Mouse (Mus musculus) C2C12 (cell line): ENCODE results near the gene Rbm28. TPM values are rescaled to one million over a fixed set of nuclear protein-coding genes. Genes with fewer than 3 reads are reported as not detected.

Source experiments
- H3K27me3 ChIP-seq: one replicate; pipeline ENCODE4 v1.6.1; 2011; ENCODE audit not compliant: control insufficient read depth, insufficient read depth, insufficient read length
- H3K36me3 ChIP-seq: one replicate; pipeline ENCODE4 v1.6.1; 2011; ENCODE audit not compliant: control insufficient read depth, insufficient read depth
- H3K4me3 ChIP-seq: one replicate; pipeline ENCODE4 v1.5.1; 2011; ENCODE audit warnings: mild to moderate bottlenecking, control low read depth; ENCODE audit not compliant: poor library complexity, insufficient read depth, severe bottlenecking
- H3K79me2 ChIP-seq: one replicate; pipeline ENCODE4 v1.6.1; 2011; ENCODE audit not compliant: control insufficient read depth, insufficient read depth
- H3K79me3 ChIP-seq: one replicate; pipeline ENCODE4 v1.6.1; 2011; ENCODE audit warnings: low read depth, control low read depth
- H3ac ChIP-seq: one replicate; pipeline ENCODE3; 2011; ENCODE audit warnings: low read depth; ENCODE audit not compliant: control insufficient read depth, insufficient read length
- CEBPB ChIP-seq: IDR thresholded peaks from one replicate; pipeline ENCODE4 v1.6.1; 2011; ENCODE audit warnings: low read depth, mild to moderate bottlenecking, control low read depth, moderate library complexity
- CTCF ChIP-seq: IDR thresholded peaks from one replicate; pipeline ENCODE4 v1.5.1; 2011; ENCODE audit not compliant: control insufficient read depth, insufficient read depth, insufficient read length
- FOSL1 ChIP-seq: IDR thresholded peaks from one replicate; pipeline ENCODE4 v1.8.0; 2011; ENCODE audit warnings: mild to moderate bottlenecking, low read length; ENCODE audit not compliant: poor library complexity, insufficient read depth, severe bottlenecking
- MAX ChIP-seq: IDR thresholded peaks from one replicate; pipeline ENCODE4 v1.6.1; 2011; ENCODE audit warnings: mild to moderate bottlenecking, control low read depth
- MYOD1 ChIP-seq: IDR thresholded peaks from one replicate; pipeline ENCODE4 v1.6.1; 2011; ENCODE audit warnings: low read depth; ENCODE audit not compliant: control insufficient read depth, insufficient read length
- MYOG ChIP-seq: IDR thresholded peaks from one replicate; pipeline ENCODE4 v1.6.1; 2011; ENCODE audit not compliant: control insufficient read depth, insufficient read length; ENCODE audit errors: extremely low read depth
- USF1 ChIP-seq: IDR thresholded peaks from one replicate; pipeline ENCODE4 v1.6.1; 2011; ENCODE audit warnings: low read depth, mild to moderate bottlenecking, control low read depth, moderate library complexity
- polyA plus RNA-seq: library from polyadenylated mRNA; unstranded; fragments of >200 nt; fragmentation: generic; extraction: Trizol; gene quantifications from one replicate; pipeline ENCODE4 v1.2.1, GENCODE M21; 2012; ENCODE audit warnings: missing spikeins

Gene Rbm28
- polyA plus RNA-seq, 1 experiment: 18.2 TPM

- no peak overlapping the region for H3ac ChIP-seq
- TF ChIP-seq USF1 (no peak), CTCF (no peak), MYOD1 (no peak), CEBPB (no peak), MYOG (no peak), MAX (no peak), FOSL1 (no peak)
- no peak overlapping the region for H3K4me3 ChIP-seq
- no peaks in the 10 kb centered on the region for H3K36me3 ChIP-seq
- H3K79me2 ChIP-seq: no peaks in the 10 kb centered on the region
- H3K79me3 ChIP-seq: no peaks in the 10 kb centered on the region
- peaks cover 5% of the 10 kb centered on the region for H3K27me3 ChIP-seq
These were observed 64.4 kb downstream of the Rbm28 start for GRCm38 (mm10) chr6:29100423-29100822.

- H3K79me2 ChIP-seq: no peaks in the 10 kb centered on the region
- H3K79me3 ChIP-seq: no peaks in the 10 kb centered on the region
- TF ChIP-seq MAX (no peak), CEBPB (no peak), FOSL1 (no peak), CTCF (no peak), MYOD1 (no peak), MYOG (no peak), USF1 (no peak)
- H3K4me3 ChIP-seq: no peak overlapping the region
- H3K36me3 ChIP-seq: no peaks in the 10 kb centered on the region
- no peak overlapping the region for H3ac ChIP-seq
- no peaks in the 10 kb centered on the region for H3K27me3 ChIP-seq
These were observed 65.2 kb downstream of the Rbm28 start for GRCm38 (mm10) chr6:29099536-29100170.

GRCm38 (mm10) chr6:29092904-29093303 is 71.9 kb downstream of the Rbm28 start:
- no peaks in the 10 kb centered on the region for H3K36me3 ChIP-seq
- no peak overlapping the region for H3K4me3 ChIP-seq
- H3K27me3 ChIP-seq: peaks cover 4% of the 10 kb centered on the region
- TF ChIP-seq USF1 (no peak), CEBPB (no peak), MYOG (no peak), FOSL1 (no peak), CTCF (no peak), MYOD1 (no peak), MAX (no peak)
- no peaks in the 10 kb centered on the region for H3K79me2 ChIP-seq
- H3K79me3 ChIP-seq: no peaks in the 10 kb centered on the region
- H3ac ChIP-seq: no peak overlapping the region

- Histone ChIP-seq H3K79me2 (no peaks in the 10 kb centered on the region), H3ac (no peak overlapping the region), H3K27me3 (peaks cover 4% of the 10 kb centered on the region)
These were observed 72.6 kb downstream of the Rbm28 start for GRCm38 (mm10) chr6:29092234-29092633.

GRCm38 (mm10) chr6:29087921-29088709 is 76.7 kb downstream of the Rbm28 start:
- Histone ChIP-seq H3ac (no peak overlapping the region), H3K4me3 (no peak overlapping the region), H3K27me3 (peaks cover 23% of the 10 kb centered on the region), H3K79me3 (no peaks in the 10 kb centered on the region), H3K36me3 (no peaks in the 10 kb centered on the region), H3K79me2 (no peaks in the 10 kb centered on the region)
- TF ChIP-seq FOSL1: no peak
- TF ChIP-seq CEBPB: peak; percentile 21
- TF ChIP-seq MYOG: no peak
- TF ChIP-seq USF1: no peak
- no peak for TF ChIP-seq MAX
- no peak for TF ChIP-seq CTCF
- TF ChIP-seq MYOD1: no peak

More at GRCm38 (mm10) chr6:29092234-29092633, 72.6 kb downstream of the Rbm28 start:
- Histone ChIP-seq H3K79me3 (no peaks in the 10 kb centered on the region), H3K36me3 (no peaks in the 10 kb centered on the region), H3K4me3 (no peak overlapping the region)
- TF ChIP-seq USF1: no peak
- no peak for TF ChIP-seq FOSL1

- Histone ChIP-seq H3K79me2 (no peaks in the 10 kb centered on the region), H3K79me3 (no peaks in the 10 kb centered on the region), H3K36me3 (no peaks in the 10 kb centered on the region), H3ac (no peak overlapping the region), H3K4me3 (no peak overlapping the region), H3K27me3 (peaks cover 27% of the 10 kb centered on the region)
- TF ChIP-seq CEBPB (no peak), MAX (no peak), MYOG (no peak)
These were observed 80.4 kb downstream of the Rbm28 start for GRCm38 (mm10) chr6:29084401-29084800.
